Mouse (Mus musculus): ENCODE measurements around the gene Rab4a. TPM values are rescaled to one million over a fixed set of nuclear protein-coding genes. Genes with fewer than 3 reads are reported as not detected.

Rab4a gene
- polyA plus RNA-seq, 1 experiment from 2014 or later = 64.3 TPM

- WGBS = 86% methylated on average over 9 of the region's 9 CpGs
- DNase-seq (ENCODE audit: low spot score) = no peak
- Histone ChIP-seq H3K27ac (ENCODE audit: low read depth, low read length) (no peak overlapping the region), H3K4me3 (ENCODE audit: low read depth, low read length) (no peak overlapping the region), H3K4me1 (replicated peaks; ENCODE audit: control insufficient read depth, insufficient read depth, low read length) (0 out of 2 replicates have a peak, but pooled peaks cover 2% of the 10 kb centered on the region), H3K9ac (ENCODE audit: low read depth, low read length) (no peak overlapping the region), H3K27me3 (ENCODE audit: control insufficient read depth, insufficient read depth, low read length) (no peaks in the 10 kb centered on the region; the same call in 1 of the 2 replicates), H3K4me2 (replicated peaks; ENCODE audit: low read depth, low read length) (no peak overlapping the region), H3K9me3 (ENCODE audit: control insufficient read depth, low read length) (no peaks in the 10 kb centered on the region), H3K36me3 (ENCODE audit: control insufficient read depth, insufficient read depth, low read length) (no peaks in the 10 kb centered on the region)
- no peak for ATAC-seq (ENCODE audit: low FRiP score)
These were observed 49.1 kb downstream of the Rab4a start for GRCm38 (mm10) chr8:123854733-123855475.

GRCm38 (mm10) chr8:123857361-123857760, 51.6 kb downstream of the Rab4a start:
- 68% methylated on average over 3 of the region's 3 CpGs for WGBS
- H3K9ac ChIP-seq (ENCODE audit: low read depth, low read length) = no peak overlapping the region
- H3K4me3 ChIP-seq (ENCODE audit: low read depth, low read length) = no peak overlapping the region
- H3K4me1 ChIP-seq (replicated peaks; ENCODE audit: control insufficient read depth, insufficient read depth, low read length) = 0 out of 2 replicates have a peak, but pooled peaks cover 2% of the 10 kb centered on the region
- H3K27me3 ChIP-seq (ENCODE audit: control insufficient read depth, insufficient read depth, low read length) = peaks cover 9% of the 10 kb centered on the region; the same call in 1 of the 2 replicates
- DNase-seq (ENCODE audit: low spot score) (no peak), ATAC-seq (ENCODE audit: low FRiP score) (no peak)
- H3K36me3 ChIP-seq (ENCODE audit: control insufficient read depth, insufficient read depth, low read length) = no peaks in the 10 kb centered on the region
- H3K9me3 ChIP-seq (ENCODE audit: control insufficient read depth, low read length) = no peaks in the 10 kb centered on the region
- no peak overlapping the region for H3K27ac ChIP-seq (ENCODE audit: low read depth, low read length)
- no peak overlapping the region for H3K4me2 ChIP-seq (replicated peaks; ENCODE audit: low read depth, low read length)

- DNase-seq (ENCODE audit: low spot score) = no peak
- peak; percentile 37 for ATAC-seq (ENCODE audit: low FRiP score)
- peak overlapping the region; percentile 94 for H3K4me3 ChIP-seq (ENCODE audit: low read depth, low read length)
- WGBS = under 1% methylated on average over 17 of the region's 17 CpGs
- H3K9me3 ChIP-seq (ENCODE audit: control insufficient read depth, low read length) = no peaks in the 10 kb centered on the region
- 0 out of 2 replicates have a peak, but pooled peaks cover 2% of the 10 kb centered on the region for H3K4me1 ChIP-seq (replicated peaks; ENCODE audit: control insufficient read depth, insufficient read depth, low read length)
- H3K36me3 ChIP-seq (ENCODE audit: control insufficient read depth, insufficient read depth, low read length) = no peaks in the 10 kb centered on the region
- peaks cover 11% of the 10 kb centered on the region; the same call in 1 of the 2 replicates for H3K27me3 ChIP-seq (ENCODE audit: control insufficient read depth, insufficient read depth, low read length)
- H3K9ac ChIP-seq (ENCODE audit: low read depth, low read length) = peak overlapping the region; percentile 80
- H3K4me2 ChIP-seq (replicated peaks; ENCODE audit: low read depth, low read length) = peak overlapping the region; percentile 96
- H3K27ac ChIP-seq (ENCODE audit: low read depth, low read length) = peak overlapping the region; percentile 68; the same call in 1 of the 2 replicates
These were observed 52.8 kb downstream of the Rab4a start for GRCm38 (mm10) chr8:123858574-123858940.

- H3K4me3 ChIP-seq (ENCODE audit: low read depth, low read length) = peak overlapping the region; percentile 94
- H3K36me3 ChIP-seq (ENCODE audit: control insufficient read depth, insufficient read depth, low read length) = no peaks in the 10 kb centered on the region
- peak; percentile 96 for ATAC-seq (ENCODE audit: low FRiP score)
- H3K27ac ChIP-seq (ENCODE audit: low read depth, low read length) = peak overlapping the region; percentile 68
- WGBS = under 1% methylated on average over 76 of the region's 79 CpGs
- H3K4me2 ChIP-seq (replicated peaks; ENCODE audit: low read depth, low read length) = peak overlapping the region; percentile 96
- peak overlapping the region; percentile 80 for H3K9ac ChIP-seq (ENCODE audit: low read depth, low read length)
- H3K27me3 ChIP-seq (ENCODE audit: control insufficient read depth, insufficient read depth, low read length) = peaks cover 11% of the 10 kb centered on the region; the same call in 1 of the 2 replicates
- H3K4me1 ChIP-seq (replicated peaks; ENCODE audit: control insufficient read depth, insufficient read depth, low read length) = 0 out of 2 replicates have a peak, but pooled peaks cover 2% of the 10 kb centered on the region
- H3K9me3 ChIP-seq (ENCODE audit: control insufficient read depth, low read length) = no peaks in the 10 kb centered on the region
- DNase-seq (ENCODE audit: low spot score) = peak; percentile 95
These were observed 53.3 kb downstream of the Rab4a start for GRCm38 (mm10) chr8:123858941-123859647.

GRCm38 (mm10) chr8:123859648-123860259, 54.0 kb downstream of the Rab4a start, which contains the start of gene Ccsap:
Gene Ccsap (minus strand): TSS chr8:123860209.
- no peak for DNase-seq (ENCODE audit: low spot score)
- Histone ChIP-seq H3K27me3 (ENCODE audit: control insufficient read depth, insufficient read depth, low read length) (peaks cover 11% of the 10 kb centered on the region; the same call in 1 of the 2 replicates), H3K27ac (ENCODE audit: low read depth, low read length) (peak within 1 kb of the TSS; percentile 68), H3K4me2 (replicated peaks; ENCODE audit: low read depth, low read length) (peak within 1 kb of the TSS; percentile 96), H3K9me3 (ENCODE audit: control insufficient read depth, low read length) (no peaks in the 10 kb centered on the region), H3K4me1 (replicated peaks; ENCODE audit: control insufficient read depth, insufficient read depth, low read length) (0 out of 2 replicates have a peak, but pooled peaks cover 2% of the 10 kb centered on the region), H3K36me3 (ENCODE audit: control insufficient read depth, insufficient read depth, low read length) (no peaks in the 10 kb centered on the region), H3K9ac (ENCODE audit: low read depth, low read length) (peak within 1 kb of the TSS; percentile 80), H3K4me3 (ENCODE audit: low read depth, low read length) (peak within 1 kb of the TSS; percentile 94)
- WGBS = 2% methylated on average over 48 of the region's 48 CpGs
- no peak; the same call in 1 of the 2 replicates for ATAC-seq (ENCODE audit: low FRiP score)

- peak overlapping the region; percentile 94 for H3K4me3 ChIP-seq (ENCODE audit: low read depth, low read length)
- no peak overlapping the region for H3K9ac ChIP-seq (ENCODE audit: low read depth, low read length)
- H3K27ac ChIP-seq (ENCODE audit: low read depth, low read length) = no peak overlapping the region
- H3K27me3 ChIP-seq (ENCODE audit: control insufficient read depth, insufficient read depth, low read length) = peaks cover 11% of the 10 kb centered on the region; the same call in 1 of the 2 replicates
- DNase-seq (ENCODE audit: low spot score) (no peak), ATAC-seq (ENCODE audit: low FRiP score) (no peak)
- no peaks in the 10 kb centered on the region for H3K36me3 ChIP-seq (ENCODE audit: control insufficient read depth, insufficient read depth, low read length)
- 0 out of 2 replicates have a peak, but pooled peaks cover 2% of the 10 kb centered on the region for H3K4me1 ChIP-seq (replicated peaks; ENCODE audit: control insufficient read depth, insufficient read depth, low read length)
- WGBS = 79% methylated on average over 4 of the region's 4 CpGs
- no peak overlapping the region for H3K4me2 ChIP-seq (replicated peaks; ENCODE audit: low read depth, low read length)
- H3K9me3 ChIP-seq (ENCODE audit: control insufficient read depth, low read length) = no peaks in the 10 kb centered on the region
These were observed 54.6 kb downstream of the Rab4a start for GRCm38 (mm10) chr8:123860386-123860785.

- H3K27ac ChIP-seq (ENCODE audit: low read depth, low read length) = no peak overlapping the region
- H3K36me3 ChIP-seq (ENCODE audit: control insufficient read depth, insufficient read depth, low read length) = no peaks in the 10 kb centered on the region
- DNase-seq (ENCODE audit: low spot score) (no peak), ATAC-seq (ENCODE audit: low FRiP score) (no peak)
- no peaks in the 10 kb centered on the region for H3K9me3 ChIP-seq (ENCODE audit: control insufficient read depth, low read length)
- no peaks in the 10 kb centered on the region for H3K4me1 ChIP-seq (replicated peaks; ENCODE audit: control insufficient read depth, insufficient read depth, low read length)
- no peak overlapping the region for H3K9ac ChIP-seq (ENCODE audit: low read depth, low read length)
- H3K4me3 ChIP-seq (ENCODE audit: low read depth, low read length) = no peak overlapping the region
- WGBS = 77% methylated on average over 7 of the region's 7 CpGs
- peaks cover 5% of the 10 kb centered on the region; the same call in 1 of the 2 replicates for H3K27me3 ChIP-seq (ENCODE audit: control insufficient read depth, insufficient read depth, low read length)
- H3K4me2 ChIP-seq (replicated peaks; ENCODE audit: low read depth, low read length) = no peak overlapping the region
These were observed 60.0 kb downstream of the Rab4a start for GRCm38 (mm10) chr8:123865786-123866185.

- Histone ChIP-seq H3K4me3 (ENCODE audit: low read depth, low read length) (no peak overlapping the region), H3K36me3 (ENCODE audit: control insufficient read depth, insufficient read depth, low read length) (no peaks in the 10 kb centered on the region), H3K4me2 (replicated peaks; ENCODE audit: low read depth, low read length) (no peak overlapping the region), H3K9ac (ENCODE audit: low read depth, low read length) (no peak overlapping the region), H3K27me3 (ENCODE audit: control insufficient read depth, insufficient read depth, low read length) (0 out of 2 replicates have a peak, but pooled peaks cover 3% of the 10 kb centered on the region), H3K4me1 (replicated peaks; ENCODE audit: control insufficient read depth, insufficient read depth, low read length) (no peaks in the 10 kb centered on the region), H3K9me3 (ENCODE audit: control insufficient read depth, low read length) (no peaks in the 10 kb centered on the region), H3K27ac (ENCODE audit: low read depth, low read length) (no peak overlapping the region)
- no peak for DNase-seq (ENCODE audit: low spot score)
- no peak for ATAC-seq (ENCODE audit: low FRiP score)
- 50% methylated on average over 5 of the region's 5 CpGs for WGBS
These were observed 61.2 kb downstream of the Rab4a start for GRCm38 (mm10) chr8:123866971-123867370.

All from hindbrain, embryonic 11.5 days (tissue).